Mouse (Mus musculus) thymus, adult 18-20 months (tissue): ENCODE measurements around the gene B130006D01Rik.
A peak's percentile ranks its signal among the peaks of the same experiment; 100 is the strongest.

Source experiments
- DNase-seq, 2 experiments: peaks; one replicate each; pipeline ENCODE4 v3.0.0; 2022; ENCODE audit warnings: mixed read lengths in 2 of 2

Gene B130006D01Rik

DNA sequence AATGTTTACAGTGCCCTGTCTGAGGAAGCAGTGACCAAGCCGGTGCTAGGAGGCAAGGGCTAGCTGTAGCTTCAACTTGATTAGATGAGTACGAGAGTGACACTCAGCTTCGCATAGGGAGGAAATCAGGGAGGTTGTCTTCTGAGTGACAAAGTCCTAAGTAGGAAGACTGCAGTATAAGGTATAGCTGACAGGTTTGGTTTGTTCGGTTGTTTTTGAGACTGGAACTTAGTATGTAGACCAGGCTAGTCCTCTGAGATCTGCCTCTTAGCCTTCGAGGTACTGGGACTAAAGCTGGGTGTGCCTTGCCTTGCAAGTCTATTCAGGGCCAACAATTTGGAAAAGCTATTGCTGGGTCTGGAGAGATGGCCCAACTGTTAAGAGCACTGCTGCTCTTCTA lies at the start of gene B130006D01Rik:
B130006D01Rik (plus strand) TSS at position 301 of the 400 bp plus-strand sequence.
- DNase-seq = no peak

DNA sequence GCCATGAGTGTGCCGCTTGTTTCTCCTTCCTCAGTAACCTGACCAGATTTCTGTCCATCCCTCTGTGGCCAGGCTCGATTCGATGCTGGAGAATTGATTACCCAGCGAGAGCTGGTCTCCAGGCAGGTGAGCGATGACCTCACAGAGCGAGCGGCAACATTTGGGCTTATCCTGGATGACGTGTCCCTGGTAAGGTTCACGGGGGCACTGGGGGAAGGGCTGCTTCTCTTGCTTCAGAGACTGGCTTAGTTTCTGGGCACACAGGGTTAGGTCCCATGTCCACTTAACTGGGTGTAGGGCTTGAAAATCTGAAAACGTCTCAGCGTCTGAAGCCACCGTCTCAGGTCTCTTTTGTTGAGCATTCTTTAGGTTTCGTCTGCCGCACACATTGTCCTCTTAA lies 47.9 kb upstream of the B130006D01Rik start:
- no peak for DNase-seq

DNA sequence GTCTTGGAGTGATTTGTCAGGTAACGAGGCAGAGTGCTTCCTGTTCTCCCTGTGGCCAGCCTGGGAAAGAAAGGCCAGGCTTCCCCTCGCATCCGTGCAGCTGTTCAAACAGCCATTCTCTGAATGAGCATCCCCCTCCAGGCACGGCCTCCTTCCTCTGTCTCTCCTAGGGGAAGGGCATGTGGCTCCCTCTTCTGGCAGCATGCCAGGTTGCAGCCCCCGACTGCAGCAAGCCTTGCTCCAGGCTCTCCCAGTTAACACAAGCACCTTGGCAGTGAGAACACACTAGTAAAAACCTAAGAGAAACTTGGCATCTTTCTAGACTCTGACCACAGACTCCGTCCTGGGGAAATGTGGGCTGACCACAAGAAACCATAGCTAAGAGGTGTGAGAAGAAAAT lies 47.1 kb upstream of the B130006D01Rik start:
- peak; percentile 51 to 55 for DNase-seq

DNA sequence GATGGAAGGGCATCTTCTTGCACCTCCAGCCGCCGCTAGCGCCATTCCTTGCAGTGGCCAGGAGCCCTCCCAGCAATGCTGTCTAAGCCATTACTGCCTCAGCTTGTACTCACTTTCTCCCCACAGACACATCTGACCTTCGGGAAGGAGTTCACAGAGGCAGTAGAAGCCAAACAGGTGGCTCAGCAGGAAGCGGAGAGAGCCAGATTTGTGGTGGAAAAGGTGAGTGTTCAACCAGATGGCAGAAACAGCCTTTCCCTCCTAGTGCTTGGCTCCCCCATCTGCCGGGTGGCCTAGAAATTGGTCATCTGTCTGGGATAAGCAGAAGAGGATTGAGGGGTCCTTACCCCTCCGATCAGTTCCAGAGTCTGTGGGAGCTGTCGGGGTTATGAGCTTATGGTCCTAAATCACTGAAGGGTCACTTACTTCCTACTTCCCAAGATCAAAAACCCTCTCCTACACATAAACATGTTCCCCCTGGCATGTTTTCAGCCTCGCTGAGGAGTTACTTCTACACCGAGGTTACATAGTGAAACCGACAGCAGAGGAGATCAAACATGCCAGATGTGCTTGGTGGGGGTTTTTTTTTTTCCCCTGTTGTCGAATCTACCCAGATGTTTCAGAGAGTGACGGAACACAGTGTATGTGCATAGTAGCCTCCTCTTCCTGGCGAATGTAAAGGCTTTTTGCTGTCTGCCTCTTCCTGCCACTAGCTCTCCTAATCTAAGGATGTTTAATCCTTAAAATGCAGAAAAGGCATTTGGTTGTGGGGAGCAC lies 45.3 kb upstream of the B130006D01Rik start:
- DNase-seq = no peak

DNA sequence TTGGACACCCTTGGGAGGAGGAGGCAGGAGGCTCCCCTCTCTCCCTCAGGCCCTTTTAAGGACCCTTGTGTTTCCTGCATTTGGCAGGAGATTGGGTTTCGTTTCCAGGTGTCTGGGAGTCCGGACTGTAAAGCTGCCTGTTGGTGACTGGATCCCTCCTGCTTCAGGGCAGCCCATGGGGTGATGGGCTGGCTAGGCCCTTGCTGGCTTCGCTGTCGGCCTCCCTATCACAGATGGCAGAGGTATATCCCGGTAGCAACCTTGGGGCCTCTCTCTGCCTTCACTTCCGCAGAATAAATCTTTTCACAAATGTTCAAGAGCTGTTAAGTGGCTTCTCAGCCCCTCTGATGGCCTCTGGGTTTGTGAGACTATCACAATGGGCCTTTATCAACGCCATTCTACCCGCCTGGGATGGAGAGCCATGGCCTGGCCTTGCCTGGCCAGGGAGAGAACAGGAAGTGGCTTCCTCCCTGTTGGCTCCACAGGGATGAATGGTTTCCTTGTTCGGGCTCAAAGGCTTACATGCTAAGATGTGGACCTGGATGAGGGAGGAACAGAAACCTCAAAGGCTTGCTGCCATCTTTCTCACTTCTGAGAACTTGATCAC lies 41.3 kb upstream of the B130006D01Rik start:
- DNase-seq = no peak

DNA sequence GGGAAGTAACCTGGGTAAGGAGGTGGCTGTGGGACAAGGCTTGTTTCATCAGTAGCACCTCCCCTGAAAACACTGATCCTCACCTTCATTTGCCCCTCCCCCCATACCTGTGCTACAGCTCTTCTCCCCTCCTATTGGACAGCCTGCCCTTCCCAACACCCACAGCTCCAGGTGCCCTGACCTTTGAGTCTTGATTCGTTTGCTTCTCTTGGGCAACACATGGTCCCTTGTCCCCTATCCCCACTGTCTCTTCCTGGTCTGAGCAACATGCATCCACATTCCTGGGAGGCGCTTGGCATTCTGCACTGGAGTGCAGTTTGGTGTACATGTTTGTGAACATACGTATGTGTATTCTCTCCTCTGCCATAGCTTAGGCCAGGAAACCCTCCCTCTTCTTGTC lies 40.4 kb upstream of the B130006D01Rik start:
- no peak for DNase-seq

DNA sequence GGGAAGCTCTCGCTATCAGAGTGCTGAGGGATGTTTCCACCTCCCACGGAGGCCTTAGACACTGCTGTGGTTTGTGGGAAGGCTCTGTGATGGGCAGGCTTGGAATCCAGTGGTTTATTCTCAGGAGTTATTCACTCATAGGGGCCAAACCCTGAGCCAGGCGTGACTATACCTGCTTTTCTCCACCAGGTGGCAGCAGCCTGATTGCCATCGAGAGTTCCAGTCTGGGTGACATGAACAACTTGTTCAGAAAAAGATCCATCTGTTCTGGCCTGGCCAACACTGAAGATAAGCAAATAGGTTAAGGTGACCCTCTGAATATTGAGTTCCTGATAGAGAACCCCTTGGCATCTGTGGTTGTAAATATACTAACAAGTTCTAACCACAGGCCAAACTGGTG lies 37.4 kb upstream of the B130006D01Rik start:
- peak; percentile 34 to 39 for DNase-seq

DNA sequence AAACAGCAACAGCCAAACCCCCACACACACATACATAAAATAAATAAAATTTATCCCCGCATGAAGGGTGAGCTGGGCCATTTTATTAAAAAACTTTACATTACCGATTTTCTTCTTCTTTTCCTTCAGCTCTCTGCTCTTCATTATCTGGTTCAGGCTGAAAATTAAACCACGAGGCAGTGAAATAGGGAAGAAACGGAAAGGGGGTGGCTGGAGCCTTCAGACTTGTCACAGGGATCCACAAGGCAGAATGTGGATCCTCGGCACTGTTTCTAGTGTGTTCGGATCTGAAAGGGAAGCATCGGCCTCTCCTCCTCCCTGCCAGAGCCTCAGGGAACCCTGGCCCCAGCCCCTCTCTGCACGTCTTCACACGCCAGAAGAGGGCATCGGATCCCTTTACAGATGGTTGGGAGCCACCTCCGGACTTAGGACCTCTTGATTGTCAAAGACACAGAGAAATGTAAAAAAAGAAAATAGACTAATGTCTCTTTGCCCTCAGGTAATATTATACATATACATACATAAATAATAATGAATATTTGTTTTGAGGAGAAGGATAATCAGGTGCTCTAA lies 36.2 kb upstream of the B130006D01Rik start:
- no peak for DNase-seq

DNA sequence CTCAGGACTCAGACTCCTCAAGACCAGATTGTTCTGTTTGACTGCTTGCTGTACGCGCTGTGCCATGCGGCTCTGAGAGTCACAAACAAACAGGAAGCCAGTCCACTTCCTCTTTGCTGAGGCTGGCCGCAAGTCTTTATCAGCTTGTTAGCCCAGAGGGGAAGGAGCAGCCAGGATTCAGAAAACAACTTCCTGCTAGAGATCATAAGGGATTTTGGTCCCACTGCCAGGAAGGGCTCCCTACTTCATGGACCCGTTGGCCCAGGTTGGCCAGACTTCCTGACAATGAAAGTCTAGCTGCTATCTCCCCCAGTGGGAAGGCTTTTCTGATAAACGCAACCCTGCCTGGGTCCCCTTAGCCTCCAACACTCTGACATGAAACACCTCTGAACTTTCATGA lies 34.9 kb upstream of the B130006D01Rik start:
- peak; percentile 9 to 20 for DNase-seq

DNA sequence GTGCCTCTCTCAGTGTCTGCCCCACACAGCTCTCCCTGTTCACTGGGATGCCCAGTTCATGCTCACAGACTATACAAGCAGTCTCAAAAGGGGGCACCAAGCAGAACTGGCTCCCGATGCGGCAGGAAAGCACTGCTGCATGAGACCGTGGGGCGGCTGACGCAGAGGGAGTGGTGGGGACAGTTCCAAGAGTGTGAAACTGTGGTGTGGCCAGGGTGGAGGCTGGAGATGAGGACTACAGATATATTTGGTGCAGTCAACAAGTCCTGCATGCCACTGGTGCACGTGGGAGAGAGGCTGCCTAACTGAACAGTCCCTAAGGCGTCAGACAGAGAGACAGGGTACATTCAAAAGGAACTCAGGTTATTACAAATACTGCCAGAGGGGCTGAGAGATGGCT lies 34.4 kb upstream of the B130006D01Rik start:
- no peak for DNase-seq

DNA sequence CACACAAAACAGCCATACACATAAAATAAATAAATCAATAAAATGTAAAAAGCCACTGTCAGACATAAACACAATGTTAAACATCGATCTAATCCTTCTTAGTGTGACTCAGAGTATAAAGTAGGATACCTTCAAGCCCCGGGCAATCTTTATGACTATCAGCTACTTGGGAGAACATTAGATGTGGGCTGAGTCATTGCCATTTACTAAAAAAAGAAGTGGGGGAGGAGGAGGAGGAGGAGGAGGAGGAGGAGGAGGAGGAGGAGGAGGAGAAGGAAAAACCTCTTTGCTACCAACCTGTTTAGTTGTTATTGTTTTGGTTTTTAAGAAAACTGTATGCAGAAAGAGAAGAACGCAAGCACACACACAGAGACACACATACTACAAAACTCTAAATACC lies 33.8 kb upstream of the B130006D01Rik start:
- no peak for DNase-seq

DNA sequence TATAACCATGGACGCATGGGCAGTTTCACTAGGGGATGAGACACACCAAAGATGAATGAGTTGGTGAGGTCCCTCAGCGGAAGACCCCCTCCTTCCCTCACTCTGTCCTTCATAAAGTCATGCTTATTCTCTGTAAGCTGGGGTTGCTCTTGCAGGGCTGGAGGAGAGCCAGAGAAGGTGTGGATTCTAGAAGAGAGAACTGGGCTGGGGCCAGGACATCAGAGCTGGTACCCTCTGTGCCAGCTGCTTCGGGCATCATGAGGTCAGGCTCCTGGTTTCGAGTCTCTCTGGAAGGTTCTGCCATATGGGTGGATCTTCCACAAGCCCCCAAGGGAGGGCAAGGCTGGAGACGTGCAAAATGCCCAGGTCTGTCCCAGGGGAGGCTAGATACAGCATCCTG lies 24.8 kb upstream of the B130006D01Rik start:
- no peak for DNase-seq

DNA sequence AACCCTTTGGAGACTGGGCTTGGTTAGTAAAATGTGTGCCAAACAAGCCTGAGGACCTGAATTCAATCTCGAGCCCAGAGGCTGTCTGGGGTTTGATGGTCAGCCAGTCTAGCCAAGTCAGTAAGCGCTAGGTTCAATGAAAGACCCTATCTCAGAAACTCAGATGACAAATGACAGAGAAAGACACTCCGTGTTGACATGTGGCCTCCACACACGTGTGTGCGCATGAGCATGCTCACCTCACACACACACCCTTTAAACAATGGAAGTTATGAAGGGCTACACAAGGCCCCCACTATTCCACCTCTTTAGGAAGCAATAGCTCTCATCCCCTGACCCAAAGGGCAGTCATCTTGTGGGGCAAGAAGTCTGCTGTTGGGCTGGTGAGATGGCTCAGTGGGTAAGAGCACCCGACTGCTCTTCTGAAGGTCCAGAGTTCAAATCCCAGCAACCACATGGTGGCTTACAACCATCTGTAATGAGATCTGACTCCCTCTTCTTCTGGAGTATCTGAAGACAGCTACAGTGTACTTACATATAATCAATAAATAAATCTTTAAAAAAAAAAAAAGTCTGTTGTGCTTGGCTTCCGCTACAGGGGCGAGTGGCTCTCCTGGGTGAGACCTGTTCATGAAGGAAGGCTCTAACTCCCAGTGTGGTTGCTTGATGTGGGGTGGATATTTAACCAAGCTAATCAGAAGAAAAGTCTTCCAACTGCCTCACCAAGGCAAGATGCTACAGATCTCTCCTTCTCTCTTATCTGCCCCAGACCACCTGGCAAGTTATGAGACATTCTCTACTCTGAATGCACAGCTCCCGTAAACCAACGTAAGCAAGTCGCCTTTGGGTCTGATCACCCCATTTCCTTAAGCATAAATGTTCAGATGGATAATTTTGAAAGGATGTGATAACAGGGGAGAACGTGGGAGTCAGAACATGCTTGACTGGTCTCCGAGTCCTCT lies 22.3 kb upstream of the B130006D01Rik start:
- no peak for DNase-seq

DNA sequence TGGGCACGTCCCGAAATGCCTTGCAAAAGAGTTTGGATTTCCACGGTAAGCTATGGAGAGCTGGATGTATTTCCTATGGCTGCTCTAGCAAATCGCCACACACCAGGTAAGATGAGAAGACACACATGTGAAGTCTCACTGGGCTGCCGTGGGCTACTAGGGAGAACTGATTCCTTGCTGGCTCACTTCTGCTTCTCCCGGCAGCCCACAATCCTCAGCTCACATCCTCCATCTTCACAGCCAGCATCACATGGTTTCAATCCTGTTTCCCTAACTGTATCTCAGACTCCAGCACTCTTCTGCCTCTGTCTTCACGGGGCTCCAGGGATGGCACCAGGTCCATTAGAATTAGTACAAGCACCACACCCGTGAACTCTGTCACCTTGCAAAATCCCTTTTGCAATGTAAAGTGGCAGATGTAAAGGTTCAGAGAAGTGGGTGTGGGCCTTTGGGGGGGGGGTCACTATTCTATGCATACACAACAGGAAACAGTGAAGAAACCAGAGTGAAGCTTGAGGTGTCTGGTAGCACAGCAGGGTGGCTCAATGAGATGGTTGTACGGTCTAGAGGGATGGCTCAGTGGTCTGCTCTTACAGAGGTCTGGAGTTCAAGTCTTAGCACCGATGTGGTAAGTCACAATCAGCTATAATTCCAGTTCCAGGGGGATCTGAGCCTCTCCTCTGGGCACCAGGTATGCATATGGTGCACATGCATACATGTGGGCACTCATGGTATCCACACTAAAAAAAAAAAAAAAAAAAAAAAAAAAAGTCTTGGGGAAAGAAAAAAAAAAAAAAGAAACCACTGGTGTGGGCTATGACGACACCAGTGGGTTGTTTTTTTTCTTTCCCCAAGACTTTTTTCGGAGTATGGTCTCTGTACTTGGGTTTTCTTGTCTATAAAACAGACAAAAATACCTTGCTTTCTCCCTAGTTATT lies 19.1 kb upstream of the B130006D01Rik start:
- DNase-seq = no peak

DNA sequence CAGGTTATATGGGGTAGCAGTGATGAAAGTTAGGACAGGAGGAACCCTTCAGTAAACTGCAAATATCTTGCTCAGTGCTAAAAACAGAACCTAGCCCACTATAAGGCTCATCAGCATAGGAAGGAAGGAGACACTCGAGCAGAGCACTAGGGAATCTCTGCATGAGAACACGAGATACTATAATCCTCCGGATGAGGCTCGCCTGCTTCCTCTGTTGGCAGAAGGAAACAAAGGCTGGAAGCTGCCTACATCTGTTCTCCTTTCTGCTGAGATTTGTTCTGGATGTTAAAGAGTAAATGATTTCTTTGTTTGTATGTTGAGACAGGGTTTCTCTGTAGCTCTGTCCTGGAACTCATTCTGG lies 18.4 kb upstream of the B130006D01Rik start:
- DNase-seq = no peak

DNA sequence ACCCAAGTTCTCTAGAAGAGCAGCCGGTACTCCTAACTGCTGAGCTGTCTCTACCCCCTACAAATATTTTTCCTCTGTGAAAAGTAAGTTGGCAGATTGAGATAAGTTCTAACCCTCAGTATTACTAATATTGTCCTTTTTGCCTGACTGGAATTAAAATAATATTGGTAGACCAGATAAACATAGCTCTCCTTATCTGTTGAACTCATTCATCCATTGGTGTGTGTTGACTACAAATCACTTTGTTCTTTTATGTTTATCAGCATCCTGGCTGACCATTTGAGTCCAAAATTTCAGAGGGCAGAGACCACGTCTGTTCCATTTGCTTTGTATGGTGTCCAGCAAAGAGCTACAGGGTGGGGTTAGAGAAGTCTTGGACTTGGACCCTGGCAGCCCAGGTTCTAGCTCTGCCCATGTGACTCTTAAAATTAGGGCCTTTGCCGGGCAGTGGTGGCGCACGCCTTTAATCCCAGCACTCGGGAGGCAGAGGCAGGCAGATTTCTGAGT lies 13.8 kb upstream of the B130006D01Rik start:
- DNase-seq = no peak

DNA sequence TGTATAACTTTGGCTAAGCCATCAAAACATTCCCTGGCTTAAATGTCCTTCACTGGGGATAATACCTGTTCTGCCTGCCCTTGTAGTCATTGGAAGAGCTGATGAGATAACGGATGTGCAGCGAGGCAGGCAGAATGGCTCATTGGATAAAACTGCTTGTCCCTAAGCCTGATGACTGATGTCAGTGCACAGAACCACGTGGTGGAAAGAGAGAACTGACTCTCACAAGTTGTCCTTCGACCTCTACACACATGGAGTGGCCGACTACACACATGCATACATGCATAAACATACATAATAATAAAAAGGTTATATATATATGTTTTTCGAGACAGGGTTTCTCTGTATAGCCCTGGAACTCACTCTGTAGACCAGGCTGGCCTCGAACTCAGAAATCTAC lies 12.9 kb upstream of the B130006D01Rik start:
- DNase-seq = no peak

DNA sequence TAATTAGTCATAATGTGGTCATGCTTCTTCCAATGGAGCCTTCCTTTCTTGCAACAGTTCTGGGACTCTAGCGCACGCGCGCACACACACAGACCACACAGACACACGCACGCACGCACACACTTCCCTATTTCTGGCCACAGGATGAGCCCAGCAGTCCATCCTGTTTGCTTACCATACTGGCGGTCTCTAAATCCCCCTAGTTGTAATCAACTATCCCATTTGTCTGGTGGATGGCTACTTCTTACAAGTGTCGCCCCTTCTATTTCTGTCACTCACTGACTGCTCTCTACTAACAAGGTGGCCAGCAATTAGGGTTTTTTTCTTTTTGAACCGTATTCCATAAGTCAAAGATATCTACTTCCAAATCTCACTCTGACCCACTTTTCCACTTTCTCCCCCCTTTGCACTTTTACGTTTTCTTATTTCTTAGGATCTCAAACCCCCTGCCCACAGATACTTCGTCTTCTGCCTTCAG lies 11.3 kb upstream of the B130006D01Rik start:
- DNase-seq = peak in 1 of 2 experiments; percentile 18

DNA sequence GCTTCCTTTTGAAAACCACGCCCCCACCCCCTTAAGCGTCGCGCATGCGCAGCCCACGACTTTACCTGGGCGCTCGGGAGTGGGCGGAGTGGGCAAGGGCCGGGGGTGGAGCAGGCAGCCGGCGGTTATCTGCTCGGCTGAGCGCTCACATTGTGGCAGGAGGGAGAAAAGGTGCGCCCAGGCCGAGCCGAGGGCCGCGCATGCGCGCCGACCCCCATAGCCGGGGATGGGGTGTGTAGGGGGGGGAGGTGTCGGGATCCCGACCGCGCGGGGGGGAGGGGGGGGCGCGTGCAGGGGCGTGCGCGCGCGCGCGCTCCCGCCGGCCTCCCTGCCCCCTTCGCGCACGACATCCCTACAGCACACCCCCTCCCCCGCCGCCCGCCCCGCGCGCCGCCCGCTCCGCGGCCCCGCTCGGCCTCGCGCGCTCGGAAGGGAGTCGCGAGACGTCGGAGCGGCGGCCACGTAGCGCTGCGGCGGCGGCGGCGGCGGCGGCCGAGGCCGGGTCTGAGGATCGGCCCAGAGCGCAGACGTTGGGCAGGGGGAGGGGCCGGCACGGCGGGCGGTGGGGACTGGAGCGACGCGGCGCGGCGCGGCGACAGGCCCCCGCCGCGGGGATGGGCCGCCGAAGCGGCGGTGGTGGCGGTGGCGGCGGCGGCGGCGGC lies 10.7 kb upstream of the B130006D01Rik start, which contains the start of gene Zfp652:
Zfp652 (plus strand) TSS at position 111 of the 662 bp plus-strand sequence.
- peak; percentile 94 to 96 for DNase-seq

DNA sequence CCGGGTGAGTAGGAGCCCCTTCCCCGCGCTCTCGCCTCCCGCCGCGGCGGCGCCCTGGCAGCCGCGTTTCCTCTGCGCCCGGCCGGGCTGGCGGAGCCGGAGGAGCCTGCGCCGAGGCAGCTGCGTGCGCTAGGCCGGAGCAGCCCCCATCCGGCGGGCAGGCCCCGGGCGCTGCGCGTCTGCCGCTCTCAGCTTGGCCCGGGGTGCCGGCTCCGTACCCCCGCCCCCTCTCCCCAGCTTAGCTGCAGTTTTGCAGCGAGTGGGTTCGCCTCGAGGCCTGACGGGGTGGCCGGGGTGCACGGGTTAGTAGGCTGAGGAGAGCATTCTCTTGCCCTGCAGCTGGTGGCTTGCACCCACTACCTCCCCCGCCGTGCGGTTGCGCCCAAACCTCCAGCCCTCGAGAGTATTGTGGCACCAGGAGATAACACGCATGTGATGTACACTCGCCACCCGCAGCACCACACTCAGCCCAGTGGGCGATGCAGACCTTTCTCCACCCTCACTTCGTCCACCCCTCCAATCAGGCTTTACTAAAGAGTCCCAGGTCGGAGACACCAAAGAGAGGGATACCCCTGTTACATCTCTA lies 10.1 kb upstream of the B130006D01Rik start:
- peak; percentile 60 to 68 for DNase-seq
